Mouse (Mus musculus) limb, embryonic 14.5 days (tissue): ENCODE data around the gene Tango6. TPM values are rescaled to one million over a fixed set of nuclear protein-coding genes. Genes with fewer than 3 reads are reported as not detected.

ENCODE experiments used
- ATAC-seq: fragments of 200-750 bp; cut with Nextera tagmentation; 2 replicates; pipeline ENCODE4 v1.8.0; 2017; ENCODE audit warnings: low read depth, moderate number of reproducible peaks, moderate TSS enrichment; ENCODE audit not compliant: low FRiP score
- DNase-seq: peaks from one replicate; pipeline ENCODE4 v3.0.0-alpha.2; 2015; ENCODE audit warnings: low spot score
- H3K27ac ChIP-seq: fragments of 300-500 bp; sonication (generic); replicated peaks from 2 replicates; pipeline ENCODE4 v1.5.1; 2014; ENCODE audit warnings: low read depth, mild to moderate bottlenecking, low read length, moderate library complexity, mixed read lengths
- H3K27me3 ChIP-seq: fragments of 300-500 bp; sonication (generic); 2 replicates; pipeline ENCODE4 v1.6.1; 2014; ENCODE audit warnings: low read length, mixed read lengths; ENCODE audit not compliant: control insufficient read depth, insufficient read depth
- H3K36me3 ChIP-seq: fragments of 300-500 bp; sonication (generic); 2 replicates; pipeline ENCODE4 v1.6.1; 2014; ENCODE audit warnings: mild to moderate bottlenecking, low read length, moderate library complexity, mixed read lengths; ENCODE audit not compliant: control insufficient read depth, insufficient read depth
- H3K4me1 ChIP-seq: fragments of 300-500 bp; sonication (generic); 2 replicates; pipeline ENCODE4 v1.6.1; 2014; ENCODE audit warnings: antibody characterized with exemption, low read length, mixed read lengths; ENCODE audit not compliant: control insufficient read depth, insufficient read depth
- H3K4me2 ChIP-seq: fragments of 300-500 bp; sonication (generic); replicated peaks from 2 replicates; pipeline ENCODE4 v1.6.1; 2014; ENCODE audit warnings: low read depth, mild to moderate bottlenecking, low read length, moderate library complexity; ENCODE audit not compliant: severe bottlenecking
- H3K4me3 ChIP-seq: fragments of 300-500 bp; sonication (generic); replicated peaks from 2 replicates; pipeline ENCODE4 v1.5.1; 2014; ENCODE audit warnings: low read length
- H3K9ac ChIP-seq: fragments of 300-500 bp; sonication (generic); 2 replicates; pipeline ENCODE4 v1.6.1; 2014; ENCODE audit warnings: mild to moderate bottlenecking, low read depth, low read length, moderate library complexity; ENCODE audit not compliant: severe bottlenecking
- H3K9me3 ChIP-seq: fragments of 300-500 bp; sonication (generic); 2 replicates; pipeline ENCODE4 v1.6.1; 2016; ENCODE audit warnings: low read length; ENCODE audit not compliant: control insufficient read depth
- POLR2A ChIP-seq: fragments of 200-500 bp; IDR thresholded peaks from 2 replicates; pipeline ENCODE4 v1.8.0; 2012; ENCODE audit warnings: inconsistent platforms, mild to moderate bottlenecking, moderate library complexity, borderline replicate concordance; ENCODE audit not compliant: insufficient read depth, insufficient read length; ENCODE audit errors: extremely low read depth
- WGBS: fragments of 180-500 bp; shearing (Covaris S2); extraction: QIAGEN DNeasy Blood & Tissue Kit; methylation state at CpG from one replicate; pipeline ENCODE4 v1.1.7; 2014; 5-methylcytosine and 5-hydroxymethylcytosine counted together
- polyA plus RNA-seq, 2 experiments: library from polyadenylated mRNA; depleted of rRNA in 1 of 2; stranded (reverse) in 1 of 2; unstranded in 1 of 2; fragments of >200 nt; fragmentation: Nextera tagmentation in 1 of 2; extraction: Ambion mirVana in 1 of 2; gene quantifications; 2 replicates each; pipeline versions ENCODE4 v1.2.1 to v1.2.3; 2012 to 2014

The Tango6 gene
- polyA plus RNA-seq, 2 experiments, result 5.9 to 6.5 TPM

DNA sequence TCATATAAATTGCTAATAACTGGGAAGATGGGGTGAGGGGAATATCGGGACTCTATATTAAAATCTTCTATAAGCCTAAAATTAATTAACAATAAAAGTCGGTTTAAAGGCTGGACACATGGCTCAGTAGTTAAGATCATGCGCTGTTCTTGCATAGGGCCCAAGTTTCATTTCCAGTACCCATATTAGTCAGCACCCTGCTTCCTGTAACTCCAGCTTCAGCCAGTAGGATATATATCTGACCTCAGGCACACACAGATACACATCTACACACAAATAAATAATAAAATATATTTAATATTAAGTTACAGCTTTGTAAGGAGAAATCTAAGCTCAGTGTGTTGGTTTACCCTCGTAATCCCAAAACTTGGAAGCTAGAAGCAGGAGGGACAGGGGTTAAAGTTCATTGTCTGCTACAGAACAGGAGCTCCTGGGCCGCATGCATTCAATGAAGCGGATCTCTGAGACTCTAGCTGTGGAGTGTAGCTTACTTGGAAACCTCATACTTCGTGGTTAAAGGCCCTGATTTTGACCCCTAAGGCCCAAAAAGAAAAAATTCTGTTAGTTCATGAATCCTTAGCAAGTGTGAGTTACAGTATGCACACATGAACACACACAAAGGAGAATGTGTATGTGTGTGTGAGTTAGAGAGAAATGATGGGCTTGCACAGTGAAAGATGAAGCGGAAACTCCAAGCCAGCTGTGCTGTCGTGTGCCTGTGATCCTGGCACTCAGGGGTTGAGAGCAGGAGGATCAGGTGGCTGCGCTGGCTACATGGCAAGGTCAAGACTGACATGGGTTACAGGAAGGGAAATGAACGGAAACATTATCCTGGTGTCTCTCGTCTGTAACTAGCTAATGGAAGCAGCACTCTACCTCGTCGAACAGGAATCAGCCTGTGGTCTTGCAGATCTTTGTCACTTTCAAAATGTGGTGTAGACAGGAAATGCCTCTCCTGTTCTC, 138.0 kb downstream of the Tango6 start:
- DNase-seq, result no peak

DNA sequence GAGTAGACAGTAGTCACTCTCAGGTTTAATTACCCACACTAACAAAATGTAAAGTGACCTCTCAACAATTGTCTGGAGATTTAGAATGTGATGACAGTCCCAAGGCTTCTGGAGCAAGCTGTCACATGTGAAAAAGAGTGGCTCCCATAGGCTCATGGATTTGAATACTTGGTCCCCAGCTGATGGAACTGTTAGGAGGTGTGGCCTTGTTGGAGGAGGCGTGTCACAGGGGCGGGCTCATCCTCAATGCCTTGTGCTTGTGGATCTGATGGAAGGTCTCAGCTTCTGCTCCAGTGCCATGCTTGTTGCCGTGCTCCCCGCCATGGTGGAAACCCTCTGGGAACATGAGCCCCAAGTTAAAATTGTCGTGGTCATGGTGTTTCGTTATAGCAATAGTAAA, 146.1 kb downstream of the Tango6 start:
- no peak for DNase-seq
- WGBS, result 82% methylated on average over 6 of the region's 6 CpGs

More for the DNA sequence above, 138.0 kb downstream of the Tango6 start:
- Histone ChIP-seq H3K4me1 (0 out of 2 replicates have a peak, but pooled peaks cover 3% of the 10 kb centered on the region), H3K9ac (no peak overlapping the region), H3K27ac (no peak overlapping the region), H3K9me3 (no peaks in the 10 kb centered on the region), H3K36me3 (peaks cover 3% of the 10 kb centered on the region; the same call in 1 of the 2 replicates), H3K27me3 (no peaks in the 10 kb centered on the region), H3K4me3 (no peak overlapping the region), H3K4me2 (no peak overlapping the region)
- ATAC-seq, result no peak
- no peak for TF ChIP-seq POLR2A
- WGBS, result 66% methylated on average over 14 of the region's 14 CpGs

DNA sequence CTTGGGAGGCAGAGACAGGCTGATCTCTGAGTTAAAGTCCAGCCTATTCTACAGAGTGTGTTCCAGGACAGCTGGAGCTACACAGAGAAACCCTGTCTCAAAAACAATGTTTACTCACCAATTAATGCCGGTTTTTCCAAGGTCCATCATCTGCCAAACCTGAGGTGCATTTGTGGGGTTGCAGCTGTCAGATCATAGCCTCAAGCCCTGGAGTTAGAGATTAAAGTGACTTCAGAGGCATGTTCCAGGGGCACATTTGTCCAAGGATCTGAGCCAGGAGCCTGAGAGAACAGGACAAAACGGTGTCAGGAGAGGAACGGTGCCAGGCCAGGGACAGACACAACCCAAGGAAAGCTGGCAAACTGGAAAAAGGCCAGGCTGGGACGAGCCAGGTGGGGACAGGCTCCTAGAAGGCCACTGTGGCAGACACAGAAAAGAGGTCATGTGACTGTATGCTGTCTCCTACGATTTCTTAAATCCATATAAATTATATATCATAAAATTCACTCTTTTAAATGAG, 146.7 kb downstream of the Tango6 start:
- H3K27ac ChIP-seq, result no peak overlapping the region
- ATAC-seq (no peak), DNase-seq (no peak)
- no peaks in the 10 kb centered on the region for H3K9me3 ChIP-seq
- no peak overlapping the region for H3K4me3 ChIP-seq
- no peak overlapping the region for H3K9ac ChIP-seq
- no peaks in the 10 kb centered on the region for H3K4me1 ChIP-seq
- H3K4me2 ChIP-seq, result no peak overlapping the region
- H3K27me3 ChIP-seq, result no peaks in the 10 kb centered on the region
- no peak for TF ChIP-seq POLR2A
- no peaks in the 10 kb centered on the region for H3K36me3 ChIP-seq
- 84% methylated on average over 5 of the region's 5 CpGs for WGBS

More for the DNA sequence above, 146.1 kb downstream of the Tango6 start:
- H3K36me3 ChIP-seq, result no peaks in the 10 kb centered on the region
- no peak overlapping the region for H3K4me3 ChIP-seq
- no peaks in the 10 kb centered on the region for H3K4me1 ChIP-seq
- no peaks in the 10 kb centered on the region for H3K27me3 ChIP-seq
- no peak overlapping the region for H3K4me2 ChIP-seq
- H3K9me3 ChIP-seq, result no peaks in the 10 kb centered on the region
- no peak for TF ChIP-seq POLR2A
- H3K9ac ChIP-seq, result no peak overlapping the region
- no peak for ATAC-seq
- H3K27ac ChIP-seq, result no peak overlapping the region

DNA sequence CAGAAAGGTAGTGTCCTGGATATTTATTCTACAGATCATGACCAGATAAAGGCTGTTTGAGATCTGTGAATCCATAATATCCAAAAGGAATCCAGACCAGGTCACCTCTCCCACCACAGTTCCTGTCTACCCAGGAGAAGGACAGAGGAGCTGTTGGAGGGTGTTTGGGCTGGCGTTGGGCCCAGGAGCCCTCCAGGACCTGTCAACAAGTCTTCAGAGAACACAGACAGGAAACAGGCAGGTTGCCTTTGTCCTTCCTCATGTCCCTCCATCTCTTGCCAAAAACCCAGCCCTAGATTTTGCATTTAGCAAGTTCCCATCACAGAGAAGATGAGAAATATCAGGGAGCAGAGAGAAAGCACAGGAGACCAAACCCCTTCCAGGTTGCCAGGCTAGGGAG, 152.0 kb downstream of the Tango6 start:
- Histone ChIP-seq H3K4me1 (peaks cover 3% of the 10 kb centered on the region; the same call in 1 of the 2 replicates), H3K4me3 (no peak overlapping the region), H3K9ac (no peak overlapping the region), H3K27ac (no peak overlapping the region), H3K9me3 (no peaks in the 10 kb centered on the region), H3K27me3 (no peaks in the 10 kb centered on the region), H3K4me2 (no peak overlapping the region), H3K36me3 (no peaks in the 10 kb centered on the region)
- DNase-seq (no peak), ATAC-seq (no peak)
- WGBS, result 100% methylated on average over 1 of the region's 1 CpGs
- TF ChIP-seq POLR2A, result no peak

DNA sequence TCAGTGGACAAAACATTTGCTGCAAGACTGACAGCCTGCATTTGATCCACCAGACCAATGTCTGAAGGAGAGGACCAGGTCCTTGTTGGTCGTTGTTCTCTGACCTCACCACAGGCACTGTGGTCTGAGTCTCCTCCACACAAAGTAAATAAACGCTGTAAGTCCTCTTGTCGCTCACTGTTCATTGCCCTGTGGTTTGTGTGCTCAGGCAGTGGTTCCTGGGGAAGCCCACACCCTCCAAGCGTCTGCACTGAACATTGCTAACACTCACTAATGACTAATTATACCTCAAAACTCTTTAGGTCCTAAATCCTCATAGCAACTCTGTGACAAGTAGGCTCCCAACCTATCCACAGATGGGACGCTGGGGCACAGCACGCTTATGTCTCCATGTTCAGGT, 153.7 kb downstream of the Tango6 start:
- Histone ChIP-seq H3K4me2 (no peak overlapping the region), H3K9ac (no peak overlapping the region), H3K9me3 (no peaks in the 10 kb centered on the region), H3K36me3 (no peaks in the 10 kb centered on the region), H3K4me3 (no peak overlapping the region), H3K27me3 (no peaks in the 10 kb centered on the region), H3K4me1 (peaks cover 3% of the 10 kb centered on the region; the same call in 1 of the 2 replicates), H3K27ac (no peak overlapping the region)
- DNase-seq, result no peak
- WGBS, result 71% methylated on average over 6 of the region's 6 CpGs
- ATAC-seq, result no peak
- TF ChIP-seq POLR2A, result no peak
